Comparison of ENCODE assay signal across 11 mouse cellular contexts in the genomic region with DNA sequence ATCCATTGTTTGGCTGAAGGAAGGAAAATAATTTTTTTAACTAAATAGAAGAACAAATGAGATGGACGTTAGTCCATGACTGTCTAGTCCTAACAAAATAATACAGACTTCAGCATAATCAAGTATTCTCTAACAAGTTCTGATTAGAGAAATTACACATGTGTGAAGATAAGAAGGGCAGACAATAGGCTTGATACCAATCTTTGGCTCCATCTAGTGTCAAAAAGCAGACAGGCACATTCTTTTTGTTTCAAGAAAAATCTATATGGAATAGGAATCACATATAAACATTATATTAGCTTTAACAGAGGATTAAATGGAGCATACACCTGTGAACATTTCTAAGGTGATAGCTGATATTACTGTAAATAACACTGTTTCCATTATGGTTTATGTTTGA.
DNase-seq lines count a peak whose midpoint lies in the region; ATAC-seq and TF ChIP-seq lines count a peak whose summit lies in the region.
"Had no signal": no experiment of that assay in that cellular context is flagged by ENCODE, and none has a peak within 500 bp of the region (broad histone marks: within the 10 kb centered on the region; RNA-seq: fewer than 3 reads in every experiment).

No protein-coding gene starts in this region.

- no peaks in the 10 kb centered on the region for H3K27me3 ChIP-seq in heart, adult 2 months (ENCODE audit: control insufficient read depth, insufficient read depth, low read length)
- H3K27me3 ChIP-seq in lung, embryonic 14.5 days (ENCODE audit: insufficient read depth, low read length) = no peaks in the 10 kb centered on the region
- no peaks in the 10 kb centered on the region for H3K27me3 ChIP-seq in splenic B cell, adult 2 months (ENCODE audit: control insufficient read depth, insufficient read depth, low read length, poor library complexity, severe bottlenecking)

- 13% methylated on average over 1 of the region's 1 CpGs for WGBS in heart, adult 2 months
- 13% methylated on average over 1 of the region's 1 CpGs for WGBS in lung, embryonic 14.5 days

- TF ChIP-seq EP300 in heart, adult 2 months (IDR thresholded peaks at IDR 0.05; ENCODE audit: insufficient read depth, low read depth, low read length) = no peak

- DNase-seq in heart, adult 2 months = no peak
- DNase-seq in heart, adult 18-20 months = no peak
- peak; percentile 35 for DNase-seq in lung, embryonic 14.5 days
- no peak for DNase-seq in lung, adult 18-20 months
- DNase-seq in brain, embryonic 14.5 days (ENCODE audit: low read depth) = peak; percentile 68
- peak; percentile 36 for DNase-seq in splenic B cell, adult 2 months (ENCODE audit: low read depth, low spot score)
- no peak for DNase-seq in gastrocnemius, postnatal 36 days
- DNase-seq in cerebellum, adult 11-12 months = no peak
- DNase-seq: adrenal gland, postnatal 10 days; cerebellum, adult 9-11 months had no signal

- no peak overlapping the region for H3K4me2 ChIP-seq in lung, embryonic 14.5 days

- intact Hi-C loops in heart, adult 2 months (cut with DNase I) = no loop called here
- intact Hi-C loops in gastrocnemius, postnatal 36 days (cut with DNase I) = no loop called here

- no peak overlapping the region for H3K4me3 ChIP-seq in heart, adult 2 months
- H3K4me3 ChIP-seq in lung, embryonic 14.5 days (ENCODE audit: low read depth, low read length) = no peak overlapping the region

- ATAC-seq in lung, embryonic 14.5 days (ENCODE audit: insufficient read depth) = no peak
- ATAC-seq: inflammation-experienced regulatory T-cells, adult 6 months had no signal

- H3K36me3 ChIP-seq in heart, adult 2 months (ENCODE audit: control insufficient read depth, insufficient read depth, low read length) = no peaks in the 10 kb centered on the region
- H3K36me3 ChIP-seq in lung, embryonic 14.5 days (ENCODE audit: insufficient read depth) = no peaks in the 10 kb centered on the region
- no peaks in the 10 kb centered on the region for H3K36me3 ChIP-seq in splenic B cell, adult 2 months (ENCODE audit: control insufficient read depth, insufficient read depth, low read length, poor library complexity, severe bottlenecking)

- H3K4me1 ChIP-seq in heart, adult 2 months (ENCODE audit: control insufficient read depth, insufficient read depth, low read length) = no peaks in the 10 kb centered on the region
- no peaks in the 10 kb centered on the region for H3K4me1 ChIP-seq in lung, embryonic 14.5 days (ENCODE audit: insufficient read depth)

- H3K79me2 ChIP-seq in heart, adult 2 months (replicated peaks; ENCODE audit: control insufficient read depth, insufficient read depth, low read length) = no peaks in the 10 kb centered on the region

- H3K9me3 ChIP-seq in lung, embryonic 14.5 days (ENCODE audit: low read depth, low read length) = no peaks in the 10 kb centered on the region

- H3K27ac ChIP-seq in heart, adult 2 months = no peak overlapping the region
- H3K27ac ChIP-seq in lung, embryonic 14.5 days (ENCODE audit: low read depth) = no peak overlapping the region

- H3K9ac ChIP-seq in heart, adult 2 months (ENCODE audit: low read depth, low read length) = no peak overlapping the region
- H3K9ac ChIP-seq in lung, embryonic 14.5 days = no peak overlapping the region

- peak; percentile 50 for TF ChIP-seq CTCF in heart, adult 2 months (IDR thresholded peaks at IDR 0.05)
- peak; percentile 46 for TF ChIP-seq CTCF in lung, embryonic 14.5 days (IDR thresholded peaks at IDR 0.05; ENCODE audit: low read depth)
- TF ChIP-seq CTCF in brain, embryonic 14.5 days (IDR thresholded peaks at IDR 0.05; ENCODE audit: borderline replicate concordance, extremely low read depth, insufficient read depth, insufficient read length) = no peak

- no peak for TF ChIP-seq POLR2A in heart, adult 2 months (IDR thresholded peaks at IDR 0.05; ENCODE audit: insufficient read depth, low read depth, low read length)
- no peak for TF ChIP-seq POLR2A in brain, embryonic 14.5 days (IDR thresholded peaks at IDR 0.05; ENCODE audit: borderline replicate concordance, extremely low read depth, insufficient read depth, insufficient read length, poor library complexity, severe bottlenecking)

Comparison
In these comparisons a context has a peak if more than half of its experiments do, and no peak if none do; other contexts are left out.
1. DNase-seq: peak in lung, embryonic 14.5 days (single experiment), brain, embryonic 14.5 days (single experiment) and splenic B cell, adult 2 months (single experiment); none in heart, adult 2 months (0 of 2), heart, adult 18-20 months (0 of 2), lung, adult 18-20 months (0 of 2), gastrocnemius, postnatal 36 days (0 of 2) and cerebellum, adult 11-12 months (single experiment).